Mouse (Mus musculus) WW6 (cell line): ENCODE results near the gene Lrrtm1.

Experiments
- DNase-seq: peaks from one replicate; pipeline ENCODE4 v3.0.0-alpha.2; 2013; ENCODE audit warnings: low read depth, low spot score

The Lrrtm1 gene

DNA sequence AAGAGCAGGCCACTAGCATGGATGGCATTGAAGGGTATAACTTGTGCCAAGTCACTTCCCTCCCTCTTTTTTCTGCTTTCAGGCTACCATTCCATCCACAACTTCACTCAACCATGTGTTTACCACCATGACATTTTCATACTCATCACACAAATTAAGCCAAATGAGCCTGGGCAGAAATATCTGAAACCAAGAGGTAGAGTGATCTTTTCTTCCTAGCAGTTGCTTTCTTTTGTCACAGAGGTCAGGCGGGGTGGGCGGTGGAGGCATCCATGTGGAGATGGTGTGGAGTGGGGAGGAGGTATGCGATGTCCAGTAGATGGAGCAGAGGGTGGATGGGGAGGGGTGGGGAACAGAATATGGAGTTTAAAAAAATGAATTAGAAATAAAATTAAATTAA lies 64.3 kb downstream of the Lrrtm1 start:
- DNase-seq, result no peak
